Mouse (Mus musculus) neural tube, postnatal 0 days (tissue): Measurements from ENCODE around the gene Il6. TPM values are rescaled to one million over a fixed set of nuclear protein-coding genes. Genes with fewer than 3 reads are reported as not detected.

Source experiments
- polyA plus RNA-seq: library from polyadenylated mRNA; unstranded; fragments of >200 nt; fragmentation: Nextera tagmentation; extraction: Ambion mirVana; gene quantifications from 2 replicates; pipeline ENCODE4 v1.2.1, GENCODE M21; 2015

The Il6 gene
- not detected in 2 replicates for polyA plus RNA-seq

GRCm38 (mm10) chr5:30012726-30013503, at the start of gene Il6:
TSS of gene Il6 (plus strand) at chr5:30013114.

Other genes starting within 250 kb of the Il6 start
- gene Tyms, start 60.5 kb downstream of the Il6 start, polyA plus RNA-seq, result 21.3 and 24.9 TPM in 2 replicates
- gene Garem2, start 92.0 kb downstream of the Il6 start, polyA plus RNA-seq, result 13.2 and 14.0 TPM in 2 replicates
- gene 3110082J24Rik, start 93.0 kb downstream of the Il6 start, polyA plus RNA-seq, result 5.1 and 5.9 TPM in 2 replicates
- gene Hadha, start 142.0 kb downstream of the Il6 start, polyA plus RNA-seq, result 72.0 and 74.5 TPM in 2 replicates
- gene Hadhb, start 142.1 kb downstream of the Il6 start, polyA plus RNA-seq, result 69.9 and 75.4 TPM in 2 replicates
- not detected in 2 replicates for gene Adgrf3, start 192.6 kb downstream of the Il6 start, polyA plus RNA-seq
- 21.1 and 21.9 TPM in 2 replicates for gene Selenoi, start 219.5 kb downstream of the Il6 start, polyA plus RNA-seq